In the genomic region with DNA sequence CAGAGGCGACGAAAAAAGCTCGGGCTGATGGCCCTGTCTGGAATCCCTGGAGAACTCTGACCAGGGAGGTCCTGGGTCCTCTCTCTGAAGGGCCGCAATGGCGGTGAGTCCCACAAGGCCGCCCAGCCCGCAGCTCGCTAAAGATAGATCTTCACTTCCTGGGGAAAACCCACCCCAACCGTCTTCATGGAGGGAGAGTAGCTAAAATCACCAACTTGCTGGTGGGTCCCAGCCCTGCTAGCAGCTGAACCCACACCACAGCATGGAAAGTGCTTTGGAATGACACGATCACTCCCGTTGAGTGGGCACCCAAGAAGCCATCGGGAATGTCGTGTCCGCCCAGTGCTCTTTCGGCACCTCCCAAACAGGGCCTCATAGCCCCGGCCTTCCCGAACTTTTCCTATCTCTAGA, we compare ENCODE assay signal across 8 mouse cellular contexts. TPM values are rescaled to one million over a fixed set of nuclear protein-coding genes. Genes with fewer than 3 reads are reported as not detected.
A peak's percentile ranks its signal among the peaks of the same experiment; 100 is the strongest.
DNase-seq lines count a peak whose midpoint lies in the region; ATAC-seq and TF ChIP-seq lines count a peak whose summit lies in the region.

No protein-coding gene starts in this region.

- peak overlapping the region; percentile 94 for H3K4me2 ChIP-seq in heart, embryonic 13.5 days
- H3K4me2 ChIP-seq in midbrain, embryonic 12.5 days (replicated peaks) = peak overlapping the region; percentile 99

- no peaks in the 10 kb centered on the region for H3K27me3 ChIP-seq in heart, embryonic 13.5 days (replicated peaks)
- H3K27me3 ChIP-seq in G1E (ENCODE audit: insufficient read depth, low read length) = no peaks in the 10 kb centered on the region
- no peaks in the 10 kb centered on the region for H3K27me3 ChIP-seq in hindbrain, embryonic 10.5 days (ENCODE audit: insufficient read depth, poor library complexity, severe bottlenecking)
- H3K27me3 ChIP-seq in midbrain, embryonic 12.5 days = no peaks in the 10 kb centered on the region

- H3K9me3 ChIP-seq in heart, embryonic 13.5 days = no peaks in the 10 kb centered on the region
- H3K9me3 ChIP-seq in G1E (replicated peaks) = no peaks in the 10 kb centered on the region
- H3K9me3 ChIP-seq in hindbrain, embryonic 10.5 days = no peaks in the 10 kb centered on the region
- H3K9me3 ChIP-seq in midbrain, embryonic 12.5 days = no peaks in the 10 kb centered on the region

- H3K4me1 ChIP-seq in heart, embryonic 13.5 days = peaks cover 41% of the 10 kb centered on the region
- peaks cover 85% of the 10 kb centered on the region for H3K4me1 ChIP-seq in G1E (ENCODE audit: insufficient read depth, low read depth, low read length)
- peaks cover 61% of the 10 kb centered on the region for H3K4me1 ChIP-seq in hindbrain, embryonic 10.5 days (replicated peaks)
- peaks cover 44% of the 10 kb centered on the region for H3K4me1 ChIP-seq in midbrain, embryonic 12.5 days

- H3K36me3 ChIP-seq in heart, embryonic 13.5 days = peaks cover 54% of the 10 kb centered on the region
- peaks cover 73% of the 10 kb centered on the region for H3K36me3 ChIP-seq in G1E (replicated peaks)
- peaks cover 57% of the 10 kb centered on the region for H3K36me3 ChIP-seq in hindbrain, embryonic 10.5 days
- H3K36me3 ChIP-seq in midbrain, embryonic 12.5 days = peaks cover 55% of the 10 kb centered on the region

- 64% methylated on average over 17 of the region's 17 CpGs for WGBS in heart, embryonic 13.5 days
- WGBS in hindbrain, embryonic 10.5 days = 78% methylated on average over 17 of the region's 17 CpGs
- 79% methylated on average over 17 of the region's 17 CpGs for WGBS in midbrain, embryonic 12.5 days

- no peak for ATAC-seq in heart, embryonic 13.5 days (ENCODE audit: extremely low read depth, insufficient number of reproducible peaks, low FRiP score, low TSS enrichment)
- no peak for ATAC-seq in G1E (ENCODE audit: extremely low read depth, insufficient number of reproducible peaks, low FRiP score, poor library complexity, severe bottlenecking)
- no peak for ATAC-seq in midbrain, embryonic 12.5 days (ENCODE audit: low FRiP score, low read depth)

- peak overlapping the region; percentile 83 for H3K4me3 ChIP-seq in heart, embryonic 13.5 days
- peak overlapping the region; percentile 90 for H3K4me3 ChIP-seq in G1E (ENCODE audit: low read depth, low read length)
- H3K4me3 ChIP-seq in hindbrain, embryonic 10.5 days = peak overlapping the region; percentile 74
- peak overlapping the region; percentile 78 for H3K4me3 ChIP-seq in midbrain, embryonic 12.5 days

- peak overlapping the region; percentile 93 for H3K9ac ChIP-seq in heart, embryonic 13.5 days
- 0 out of 2 replicates have a peak overlapping the region, but pooled peaks have one; percentile 88 for H3K9ac ChIP-seq in midbrain, embryonic 12.5 days (replicated peaks)

- DNase-seq in heart, adult 8-10 months (ENCODE audit: low spot score) = no peak
- DNase-seq in G1E (ENCODE audit: low spot score) (no peak), MN1 (ENCODE audit: low spot score) (no peak)
- DNase-seq in hindbrain, embryonic 10.5 days (ENCODE audit: low spot score) = no peak
- no peak for DNase-seq in embryo, embryonic 9.5 days (ENCODE audit: extremely low spot score)
- DNase-seq in B cell, adult 2 months = no peak

- peak overlapping the region; percentile 96; the same call in 1 of the 2 replicates for H3K27ac ChIP-seq in heart, embryonic 13.5 days (replicated peaks)
- H3K27ac ChIP-seq in hindbrain, embryonic 10.5 days = peak overlapping the region; percentile 94
- H3K27ac ChIP-seq in midbrain, embryonic 12.5 days (replicated peaks) = no peak overlapping the region

- TF ChIP-seq CTCF in G1E (IDR thresholded peaks at IDR 0.05; ENCODE audit: low read depth, low read length) = no peak

RNA-seq across cellular contexts. Expression of a gene that starts 1.2 kb away (rescaled TPM):
- 86.6 and 92.1 TPM in 2 replicates for polyA plus RNA-seq in heart, embryonic 13.5 days (2015; fragmentation: Nextera tagmentation; extraction: Ambion mirVana)
- 10 to 100 TPM; 16.9 to 26.8 (median 24.1) TPM for total RNA-seq in heart, adult 8-10 months (2022)
- total RNA-seq in G1E (2014; fragmentation: Nextera tagmentation) (48.3 and 49.1 TPM in 2 replicates), G1E (2017) (48.3 and 65.3 TPM in 2 replicates)
- polyA plus RNA-seq in G1E (2012) = 101 and 121 TPM in 2 replicates
- 169 and 222 TPM in 2 replicates for polyA plus RNA-seq in hindbrain, embryonic 10.5 days (2016; fragmentation: Nextera tagmentation; extraction: Ambion mirVana)
- 251 and 260 TPM in 2 replicates for polyA plus RNA-seq in midbrain, embryonic 12.5 days (2016; fragmentation: Nextera tagmentation; extraction: Ambion mirVana)

RNA-seq across cellular contexts. Expression of a gene that starts 1.3 kb away (rescaled TPM):
- polyA plus RNA-seq in heart, embryonic 13.5 days (2015; fragmentation: Nextera tagmentation; extraction: Ambion mirVana) = 53.5 TPM in 2 replicates
- total RNA-seq in heart, adult 8-10 months (2022) = 10 to 100 TPM; 78.5 to 86.3 (median 81.1) TPM
- total RNA-seq in G1E (2014; fragmentation: Nextera tagmentation) = 25.6 and 31.8 TPM in 2 replicates
- 16.9 and 29.4 TPM in 2 replicates for total RNA-seq in G1E (2017)
- 11.7 and 17.7 TPM in 2 replicates for polyA plus RNA-seq in G1E (2012)
- 57.0 and 69.3 TPM in 2 replicates for polyA plus RNA-seq in hindbrain, embryonic 10.5 days (2016; fragmentation: Nextera tagmentation; extraction: Ambion mirVana)
- 56.9 and 58.8 TPM in 2 replicates for polyA plus RNA-seq in midbrain, embryonic 12.5 days (2016; fragmentation: Nextera tagmentation; extraction: Ambion mirVana)

RNA-seq across cellular contexts. Expression of a gene that starts 8.4 kb away (rescaled TPM):
- polyA plus RNA-seq in heart, embryonic 13.5 days (2015; fragmentation: Nextera tagmentation; extraction: Ambion mirVana) = 99.5 and 107 TPM in 2 replicates
- 10 to 100 TPM; 44.3 to 53.5 (median 47.9) TPM for total RNA-seq in heart, adult 8-10 months (2022)
- total RNA-seq in G1E (2014; fragmentation: Nextera tagmentation) = 145 and 154 TPM in 2 replicates
- total RNA-seq in G1E (2017) = 247 and 299 TPM in 2 replicates
- 167 and 176 TPM in 2 replicates for polyA plus RNA-seq in G1E (2012)
- 185 and 214 TPM in 2 replicates for polyA plus RNA-seq in hindbrain, embryonic 10.5 days (2016; fragmentation: Nextera tagmentation; extraction: Ambion mirVana)
- polyA plus RNA-seq in midbrain, embryonic 12.5 days (2016; fragmentation: Nextera tagmentation; extraction: Ambion mirVana) = 133 and 143 TPM in 2 replicates

RNA-seq across cellular contexts. Expression of a gene that starts 10.0 kb away (rescaled TPM):
- polyA plus RNA-seq in heart, embryonic 13.5 days (2015; fragmentation: Nextera tagmentation; extraction: Ambion mirVana) = 61.7 and 64.1 TPM in 2 replicates
- total RNA-seq in heart, adult 8-10 months (2022) = 10 to 100 TPM; 12.9 to 18.1 (median 17.0) TPM
- total RNA-seq in G1E (2014; fragmentation: Nextera tagmentation) (22.6 and 27.6 TPM in 2 replicates), G1E (2017) (36.3 and 39.2 TPM in 2 replicates)
- polyA plus RNA-seq in G1E (2012) = 16.9 and 30.0 TPM in 2 replicates
- polyA plus RNA-seq in hindbrain, embryonic 10.5 days (2016; fragmentation: Nextera tagmentation; extraction: Ambion mirVana) = 166 and 233 TPM in 2 replicates
- polyA plus RNA-seq in midbrain, embryonic 12.5 days (2016; fragmentation: Nextera tagmentation; extraction: Ambion mirVana) = 288 and 293 TPM in 2 replicates

RNA-seq across cellular contexts. Expression of a gene that starts 29.0 kb away (rescaled TPM):
- polyA plus RNA-seq in heart, embryonic 13.5 days (2015; fragmentation: Nextera tagmentation; extraction: Ambion mirVana) = 19.5 and 20.0 TPM in 2 replicates
- 10 to 100 TPM; 13.0 to 23.5 (median 14.6) TPM for total RNA-seq in heart, adult 8-10 months (2022)
- 1.7 and 1.9 TPM in 2 replicates for total RNA-seq in G1E (2014; fragmentation: Nextera tagmentation)
- total RNA-seq in G1E (2017) = 2.0 and 2.6 TPM in 2 replicates
- polyA plus RNA-seq in G1E (2012) = 5.4 and 5.7 TPM in 2 replicates
- 7.3 and 12.2 TPM in 2 replicates for polyA plus RNA-seq in hindbrain, embryonic 10.5 days (2016; fragmentation: Nextera tagmentation; extraction: Ambion mirVana)
- polyA plus RNA-seq in midbrain, embryonic 12.5 days (2016; fragmentation: Nextera tagmentation; extraction: Ambion mirVana) = 14.7 and 16.4 TPM in 2 replicates
